Mouse (Mus musculus) embryonic facial prominence, embryonic 15.5 days (tissue): ENCODE measurements around the gene Pkd1l2. TPM values are rescaled to one million over a fixed set of nuclear protein-coding genes. Genes with fewer than 3 reads are reported as not detected.

Experiments
- ATAC-seq: fragments of 200-750 bp; cut with Nextera tagmentation; 2 replicates; pipeline ENCODE4 v1.8.0; 2017; ENCODE audit warnings: low read depth, moderate TSS enrichment; ENCODE audit not compliant: insufficient number of reproducible peaks, low FRiP score, low TSS enrichment
- H3K27ac ChIP-seq: fragments of 300-500 bp; sonication (generic); replicated peaks from 2 replicates; pipeline ENCODE4 v1.5.1; 2015; ENCODE audit warnings: mild to moderate bottlenecking, inconsistent platforms
- H3K27me3 ChIP-seq: fragments of 300-500 bp; sonication (generic); 2 replicates; pipeline ENCODE4 v1.6.1; 2015; ENCODE audit warnings: inconsistent platforms
- H3K36me3 ChIP-seq: fragments of 300-500 bp; sonication (generic); 2 replicates; pipeline ENCODE4 v1.6.1; 2015; ENCODE audit warnings: mild to moderate bottlenecking, inconsistent platforms
- H3K4me1 ChIP-seq: fragments of 300-500 bp; sonication (generic); 2 replicates; pipeline ENCODE4 v1.6.1; 2015; ENCODE audit warnings: inconsistent platforms
- H3K4me2 ChIP-seq: fragments of 300-500 bp; sonication (generic); replicated peaks from 2 replicates; pipeline ENCODE4 v1.6.1; 2015; ENCODE audit warnings: mild to moderate bottlenecking, inconsistent platforms
- H3K4me3 ChIP-seq: fragments of 300-500 bp; sonication (generic); replicated peaks from 2 replicates; pipeline ENCODE4 v1.5.1; 2015; ENCODE audit warnings: mild to moderate bottlenecking, inconsistent platforms
- H3K9ac ChIP-seq: fragments of 300-500 bp; sonication (generic); 2 replicates; pipeline ENCODE4 v1.6.1; 2015; ENCODE audit warnings: inconsistent platforms
- H3K9me3 ChIP-seq: fragments of 300-500 bp; sonication (generic); replicated peaks from 2 replicates; pipeline ENCODE4 v1.6.1; 2016; ENCODE audit warnings: inconsistent platforms
- WGBS: fragments of 180-500 bp; shearing (Covaris S2); methylation state at CpG from one replicate; pipeline ENCODE4 v1.1.7; 2015; 5-methylcytosine and 5-hydroxymethylcytosine counted together
- polyA plus RNA-seq: library from polyadenylated mRNA; unstranded; fragments of >200 nt; fragmentation: Nextera tagmentation; extraction: Ambion mirVana; gene quantifications from 2 replicates; pipeline ENCODE4 v1.2.1, GENCODE M21; 2015

Gene Pkd1l2
- polyA plus RNA-seq, 1 experiment from 2014 or later: 0.31 TPM

DNA sequence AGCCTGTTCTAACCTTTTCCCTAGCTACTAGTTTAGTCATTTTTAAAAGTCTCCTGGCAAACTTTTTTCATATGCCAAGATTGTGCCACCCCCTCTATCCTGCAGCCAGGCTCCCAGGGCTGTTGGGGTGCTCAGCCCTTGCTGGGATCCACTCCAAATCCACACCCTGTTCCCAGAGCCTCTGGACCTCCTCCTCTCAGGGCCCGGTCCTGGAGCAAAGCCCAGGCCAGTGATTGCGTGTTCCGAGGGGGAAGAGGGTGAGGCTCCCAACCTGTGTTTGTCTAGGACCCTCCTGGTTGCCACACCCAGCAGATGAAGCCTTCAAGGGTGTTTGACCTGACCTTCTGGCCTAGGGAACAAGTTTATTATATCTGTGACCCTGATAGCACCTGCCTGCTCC, 29.4 kb upstream of the Pkd1l2 start:
- 59% methylated on average over 3 of the region's 3 CpGs for WGBS

DNA sequence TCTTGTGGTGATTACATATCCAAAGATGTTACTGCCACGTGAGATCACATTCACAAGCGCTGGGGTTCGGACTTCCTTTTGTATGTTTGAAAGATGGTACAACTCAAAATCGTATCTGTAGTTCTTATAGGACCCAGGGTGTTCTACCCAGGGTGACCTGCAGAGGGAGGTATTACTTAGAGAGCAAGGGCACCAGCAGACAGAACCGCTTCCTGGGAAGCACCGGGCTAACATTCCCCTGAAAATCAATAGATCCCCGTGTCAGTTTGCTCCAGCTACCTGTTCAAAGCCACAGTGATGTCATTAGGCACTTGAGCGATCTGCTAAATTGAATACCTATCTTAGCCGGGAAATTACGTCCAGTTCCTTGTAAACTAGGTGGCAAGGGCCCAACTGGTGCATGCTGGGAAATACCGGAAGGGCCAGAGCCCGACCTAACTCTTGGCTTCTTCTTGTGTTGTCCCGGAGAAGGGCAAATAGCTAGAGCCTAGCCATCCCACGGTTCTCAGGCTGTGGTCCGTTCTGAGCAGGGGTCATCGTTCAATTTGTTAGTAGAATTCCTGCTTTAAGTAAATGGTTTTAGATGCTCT, 27.6 kb upstream of the Pkd1l2 start:
- no peaks in the 10 kb centered on the region for H3K36me3 ChIP-seq
- no peak overlapping the region for H3K4me3 ChIP-seq
- no peak overlapping the region for H3K9ac ChIP-seq
- no peaks in the 10 kb centered on the region; the same call in 1 of the 2 replicates for H3K4me1 ChIP-seq
- H3K27ac ChIP-seq: no peak overlapping the region
- WGBS: 51% methylated on average over 16 of the region's 16 CpGs
- H3K4me2 ChIP-seq: no peak overlapping the region
- H3K27me3 ChIP-seq: no peaks in the 10 kb centered on the region
- ATAC-seq: no peak
- H3K9me3 ChIP-seq: no peaks in the 10 kb centered on the region

More for the DNA sequence above, 29.4 kb upstream of the Pkd1l2 start:
- H3K4me3 ChIP-seq: no peak overlapping the region
- no peaks in the 10 kb centered on the region for H3K27me3 ChIP-seq
- H3K4me1 ChIP-seq: peaks cover 15% of the 10 kb centered on the region
- no peak overlapping the region for H3K9ac ChIP-seq
- no peak for ATAC-seq
- H3K4me2 ChIP-seq: no peak overlapping the region
- H3K27ac ChIP-seq: no peak overlapping the region
- no peaks in the 10 kb centered on the region for H3K9me3 ChIP-seq
- H3K36me3 ChIP-seq: no peaks in the 10 kb centered on the region

DNA sequence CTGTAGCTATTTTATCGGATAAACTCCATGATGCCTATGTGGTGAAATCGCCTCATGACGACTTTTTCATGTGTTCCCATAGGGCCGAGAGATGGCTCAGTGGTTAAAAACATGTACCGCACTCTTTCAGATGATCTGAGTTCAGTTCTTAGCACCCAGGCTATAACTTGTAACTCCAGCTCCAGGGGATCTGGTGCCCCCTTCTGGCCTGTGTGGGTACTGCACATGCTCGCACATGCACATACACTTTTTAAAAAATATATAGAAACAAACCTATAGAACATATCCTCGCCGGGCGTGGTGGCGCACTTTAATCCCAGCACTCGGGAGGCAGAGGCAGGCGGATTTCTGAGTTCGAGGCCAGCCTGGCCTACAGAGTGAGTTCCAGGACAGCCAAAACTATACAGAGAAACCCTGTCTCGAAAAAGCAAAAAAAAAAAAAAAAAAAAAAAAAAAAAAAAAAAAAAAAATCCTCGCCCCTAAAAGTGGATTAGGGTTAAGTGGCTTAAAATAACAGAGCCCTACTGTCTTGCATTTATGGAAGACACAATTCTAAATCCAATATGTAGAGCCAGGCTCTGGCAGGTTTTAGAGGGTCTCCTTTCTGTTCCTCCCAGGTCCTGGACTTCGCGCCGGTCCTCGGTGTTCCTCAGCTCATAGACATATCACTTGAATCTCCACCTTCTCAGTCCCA, 26.9 kb upstream of the Pkd1l2 start:
- Histone ChIP-seq H3K4me1 (no peaks in the 10 kb centered on the region; the same call in 1 of the 2 replicates), H3K4me3 (no peak overlapping the region), H3K9me3 (no peaks in the 10 kb centered on the region), H3K27ac (no peak overlapping the region), H3K27me3 (no peaks in the 10 kb centered on the region), H3K9ac (no peak overlapping the region), H3K4me2 (no peak overlapping the region), H3K36me3 (no peaks in the 10 kb centered on the region)
- ATAC-seq: no peak
- whole genome bisulfite sequencing: 91% methylated on average over 19 of the region's 19 CpGs

DNA sequence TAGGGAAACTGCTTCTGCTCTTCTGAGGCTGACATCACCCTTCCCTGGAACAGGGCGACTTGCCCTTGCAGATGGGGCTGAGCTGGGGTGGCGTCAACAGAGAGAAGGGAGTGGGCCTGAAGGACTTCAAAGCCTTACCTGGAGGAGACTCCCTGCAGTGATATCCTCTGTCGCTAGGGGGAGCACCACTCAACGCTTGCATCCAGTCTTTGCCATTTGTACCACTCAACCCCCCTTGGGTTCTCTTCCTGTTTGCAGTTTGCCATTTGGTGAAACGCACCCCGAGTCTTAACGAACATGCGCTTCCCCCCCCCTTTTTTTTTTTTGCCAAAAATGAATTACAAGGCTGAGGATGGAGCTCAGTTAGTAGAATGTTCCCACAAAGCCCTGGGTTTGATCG, 25.3 kb upstream of the Pkd1l2 start:
- no peaks in the 10 kb centered on the region for H3K9me3 ChIP-seq
- 15% methylated on average over 9 of the region's 9 CpGs for WGBS
- no peaks in the 10 kb centered on the region; the same call in 1 of the 2 replicates for H3K4me1 ChIP-seq
- no peak overlapping the region for H3K4me2 ChIP-seq
- H3K36me3 ChIP-seq: no peaks in the 10 kb centered on the region
- no peaks in the 10 kb centered on the region for H3K27me3 ChIP-seq
- no peak overlapping the region for H3K9ac ChIP-seq
- ATAC-seq: no peak
- no peak overlapping the region for H3K4me3 ChIP-seq
- H3K27ac ChIP-seq: no peak overlapping the region

DNA sequence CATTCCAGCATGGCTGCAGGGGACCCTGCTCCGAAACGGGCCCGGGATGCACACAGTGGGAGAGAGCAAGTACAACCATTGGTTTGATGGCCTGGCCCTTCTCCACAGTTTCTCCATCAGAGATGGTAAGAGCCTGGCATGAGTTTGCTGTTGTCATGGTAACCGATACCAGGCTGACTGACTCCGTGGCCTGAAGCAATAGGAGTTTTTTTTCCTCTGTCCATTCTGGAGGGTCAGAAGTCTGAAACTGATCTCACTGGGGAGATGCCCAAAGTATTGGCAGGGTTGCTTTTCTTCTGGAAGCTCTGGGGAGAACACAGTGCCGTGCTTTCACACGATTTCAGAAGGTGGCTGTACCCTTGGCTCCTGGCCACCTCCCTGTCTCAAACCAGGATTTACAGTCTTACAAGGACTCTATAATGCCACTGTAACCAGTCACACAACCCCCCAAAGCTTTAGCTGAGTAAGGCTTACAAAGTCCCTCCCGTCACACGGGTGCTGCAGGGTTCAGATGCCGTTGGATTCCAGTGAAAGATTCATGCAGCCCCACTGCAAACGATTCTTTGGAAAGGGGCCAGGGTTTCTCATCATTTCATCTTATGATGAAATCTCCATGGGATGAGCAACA, 15.4 kb upstream of the Pkd1l2 start:
- Histone ChIP-seq H3K4me2 (no peak overlapping the region; the same call in 1 of the 2 replicates), H3K36me3 (no peaks in the 10 kb centered on the region), H3K9ac (no peak overlapping the region), H3K4me1 (peaks cover 13% of the 10 kb centered on the region; the same call in 1 of the 2 replicates), H3K4me3 (no peak overlapping the region), H3K27me3 (no peaks in the 10 kb centered on the region), H3K27ac (no peak overlapping the region), H3K9me3 (no peaks in the 10 kb centered on the region)
- peak; percentile 47; the same call in 1 of the 2 replicates for ATAC-seq
- 22% methylated on average over 11 of the region's 11 CpGs for WGBS

DNA sequence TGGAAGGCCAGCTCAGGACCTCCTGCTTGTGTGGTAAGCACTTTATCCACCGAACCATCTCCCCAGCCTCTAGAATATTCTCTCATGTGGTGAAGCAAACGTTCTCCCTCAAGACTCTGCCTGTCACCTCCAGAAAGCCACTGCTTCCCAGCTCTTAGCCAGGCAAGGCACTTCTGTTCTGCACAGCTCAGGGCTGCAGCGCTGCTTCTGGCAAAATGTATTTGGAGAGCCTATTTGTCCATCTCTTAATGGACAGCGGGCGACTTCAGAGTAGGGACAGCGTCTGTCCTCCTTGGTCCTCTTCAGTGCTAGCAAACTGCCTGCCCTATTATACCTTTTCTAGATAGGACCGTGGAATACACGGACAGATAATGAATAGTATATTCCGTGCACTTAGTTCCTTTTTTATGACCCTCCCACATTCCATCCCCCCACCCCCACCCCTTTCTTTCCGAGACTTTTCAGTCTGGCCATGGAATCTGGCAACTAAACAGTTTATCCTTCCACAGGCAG, 14.9 kb upstream of the Pkd1l2 start:
- Histone ChIP-seq H3K9ac (no peak overlapping the region), H3K27ac (no peak overlapping the region), H3K36me3 (no peaks in the 10 kb centered on the region), H3K4me3 (no peak overlapping the region), H3K4me2 (no peak overlapping the region), H3K9me3 (no peaks in the 10 kb centered on the region), H3K4me1 (peaks cover 13% of the 10 kb centered on the region; the same call in 1 of the 2 replicates), H3K27me3 (no peaks in the 10 kb centered on the region)
- 67% methylated on average over 10 of the region's 10 CpGs for WGBS
- ATAC-seq: no peak

DNA sequence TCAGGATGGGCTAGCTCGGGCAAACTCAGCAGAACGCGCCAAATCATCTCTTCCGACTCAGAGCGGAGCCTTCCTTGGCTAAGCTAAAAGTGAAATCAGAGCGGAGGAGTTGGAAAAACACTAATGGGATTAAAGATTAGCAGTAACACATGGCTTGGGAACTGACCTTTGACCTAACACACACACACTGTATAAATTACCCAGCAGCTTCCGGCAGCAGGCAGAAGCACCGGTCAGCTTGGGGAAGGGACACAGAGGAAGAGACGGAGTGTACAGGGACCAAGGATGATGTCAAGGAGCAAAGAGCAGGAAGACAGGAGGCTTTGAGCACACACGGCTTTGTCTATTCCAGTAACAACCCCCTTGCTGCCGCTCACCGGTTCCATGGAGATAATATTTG, 13.4 kb upstream of the Pkd1l2 start, which contains the start of gene Bco1:
Gene Bco1, plus strand, starts transcription at position 208 of the 400 bp plus-strand sequence.
- H3K4me3 ChIP-seq: no peak within 1 kb of the TSS
- H3K4me1 ChIP-seq: peaks cover 13% of the 10 kb centered on the region; the same call in 1 of the 2 replicates
- H3K4me2 ChIP-seq: no peak within 1 kb of the TSS
- H3K27me3 ChIP-seq: no peaks in the 10 kb centered on the region
- WGBS: 60% methylated on average over 12 of the region's 12 CpGs
- no peak for ATAC-seq
- no peak within 1 kb of the TSS for H3K27ac ChIP-seq
- no peaks in the 10 kb centered on the region for H3K9me3 ChIP-seq
- H3K9ac ChIP-seq: no peak within 1 kb of the TSS
- no peaks in the 10 kb centered on the region for H3K36me3 ChIP-seq

DNA sequence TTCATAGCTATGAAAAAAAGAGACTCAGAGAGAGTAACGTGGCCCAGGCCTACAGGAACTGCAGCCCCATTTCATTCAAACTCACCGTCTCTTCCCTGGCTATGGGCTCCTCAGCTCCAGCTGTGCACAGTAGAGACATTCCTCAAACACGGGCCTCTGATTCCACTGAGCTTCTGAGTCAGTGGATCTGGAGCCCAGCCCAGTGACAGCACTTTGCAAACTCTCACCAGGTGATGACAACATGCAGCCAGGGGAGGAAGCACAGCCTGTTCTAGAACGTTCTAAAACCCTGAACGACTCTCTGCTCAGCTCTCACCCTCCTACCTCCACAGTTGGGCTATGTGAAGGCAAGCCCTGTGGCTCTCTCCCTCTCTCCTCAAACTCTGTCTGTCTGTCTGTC, 11.8 kb upstream of the Pkd1l2 start:
- Histone ChIP-seq H3K27ac (no peak overlapping the region), H3K4me2 (no peak overlapping the region), H3K36me3 (no peaks in the 10 kb centered on the region), H3K9ac (no peak overlapping the region), H3K9me3 (no peaks in the 10 kb centered on the region), H3K27me3 (no peaks in the 10 kb centered on the region), H3K4me1 (peaks cover 13% of the 10 kb centered on the region; the same call in 1 of the 2 replicates), H3K4me3 (no peak overlapping the region)
- no peak for ATAC-seq
- WGBS: 32% methylated on average over 5 of the region's 5 CpGs

DNA sequence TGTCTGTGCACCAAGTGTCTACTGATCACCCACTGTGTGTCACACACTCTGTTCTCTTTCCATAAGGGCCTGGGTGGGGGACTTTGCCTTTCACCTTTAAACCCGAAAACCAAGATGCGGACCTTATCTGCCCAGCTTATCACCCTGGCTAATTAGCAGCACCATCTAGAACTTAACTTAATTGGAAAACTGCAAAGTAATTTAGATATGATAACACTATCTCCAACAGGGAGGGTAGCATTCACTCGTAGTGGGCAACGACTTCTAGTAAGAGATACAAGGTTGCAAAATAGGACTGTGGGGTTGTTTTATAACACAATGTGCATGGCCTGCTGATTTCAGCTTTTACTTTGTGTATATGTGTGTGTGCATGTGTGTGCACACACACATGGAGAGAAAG, 7.6 kb upstream of the Pkd1l2 start:
- H3K36me3 ChIP-seq: no peaks in the 10 kb centered on the region
- H3K27ac ChIP-seq: no peak overlapping the region
- WGBS: 85% methylated on average over 4 of the region's 4 CpGs
- no peaks in the 10 kb centered on the region for H3K9me3 ChIP-seq
- H3K9ac ChIP-seq: no peak overlapping the region
- ATAC-seq: no peak
- H3K27me3 ChIP-seq: no peaks in the 10 kb centered on the region
- no peak overlapping the region for H3K4me2 ChIP-seq
- no peaks in the 10 kb centered on the region for H3K4me1 ChIP-seq
- no peak overlapping the region for H3K4me3 ChIP-seq

DNA sequence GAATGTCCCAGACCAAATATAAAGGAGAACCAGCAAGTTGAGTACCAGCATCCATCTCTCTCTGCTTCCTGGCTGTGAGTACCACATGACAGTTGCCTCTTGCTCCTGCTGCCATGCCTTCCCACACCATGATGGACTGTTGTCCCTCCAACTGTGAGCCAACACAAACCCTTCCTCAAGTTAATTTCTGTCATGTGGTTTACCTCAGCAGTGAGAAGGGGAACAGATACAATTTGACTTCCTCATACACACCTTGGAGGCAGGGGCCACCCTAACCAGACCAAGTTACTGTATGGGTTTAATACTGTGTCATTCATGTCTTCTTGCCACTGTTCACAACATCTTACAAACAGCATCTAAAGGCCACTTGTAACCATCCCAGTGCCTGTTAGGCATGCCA, 4.8 kb upstream of the Pkd1l2 start:
- no peaks in the 10 kb centered on the region for H3K9me3 ChIP-seq
- H3K36me3 ChIP-seq: no peaks in the 10 kb centered on the region
- no peak for ATAC-seq
- no peaks in the 10 kb centered on the region for H3K27me3 ChIP-seq
- no peak overlapping the region for H3K4me2 ChIP-seq
- H3K4me1 ChIP-seq: no peaks in the 10 kb centered on the region
- no peak overlapping the region for H3K9ac ChIP-seq
- no peak overlapping the region for H3K27ac ChIP-seq
- H3K4me3 ChIP-seq: no peak overlapping the region

DNA sequence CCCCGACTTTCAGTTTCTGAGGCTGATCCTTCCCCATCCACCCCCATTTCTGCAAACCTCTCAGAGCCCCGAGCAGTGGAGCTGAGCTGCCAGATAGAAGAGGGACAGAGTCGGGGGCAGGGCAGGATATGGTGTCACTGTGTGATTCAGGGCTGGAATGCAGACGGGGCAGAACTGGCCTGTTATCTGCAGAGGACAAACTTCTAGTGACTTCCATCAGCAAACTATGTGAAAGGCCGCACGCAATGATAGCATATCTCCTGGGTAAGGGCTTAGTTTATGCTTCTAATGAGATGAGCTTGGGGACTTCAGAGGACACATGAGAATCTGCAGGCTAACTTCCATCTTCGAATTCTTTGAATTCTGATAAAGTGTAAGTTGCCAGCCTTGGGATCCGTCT, 3.3 kb upstream of the Pkd1l2 start:
- no peak overlapping the region for H3K4me3 ChIP-seq
- no peaks in the 10 kb centered on the region for H3K9me3 ChIP-seq
- no peaks in the 10 kb centered on the region for H3K4me1 ChIP-seq
- no peak overlapping the region for H3K4me2 ChIP-seq
- no peak overlapping the region for H3K27ac ChIP-seq
- H3K9ac ChIP-seq: no peak overlapping the region
- ATAC-seq: no peak
- WGBS: 49% methylated on average over 8 of the region's 8 CpGs
- H3K36me3 ChIP-seq: no peaks in the 10 kb centered on the region
- no peaks in the 10 kb centered on the region for H3K27me3 ChIP-seq
